Mouse (Mus musculus) small intestine, adult 2 months (tissue): ENCODE data around the gene Eaf2.

ENCODE experiments used
- CTCF ChIP-seq: fragments of 200-500 bp; IDR thresholded peaks from 2 replicates; pipeline ENCODE4 v1.5.1; 2012; ENCODE audit warnings: low read depth, mild to moderate bottlenecking, control low read depth, inconsistent platforms, low read length, moderate library complexity, mixed read lengths; ENCODE audit not compliant: insufficient replicate concordance, insufficient read length; ENCODE audit errors: extremely low read depth
- POLR2A ChIP-seq: fragments of 200-500 bp; IDR thresholded peaks from 2 replicates; pipeline ENCODE4 v1.6.1; 2012; ENCODE audit warnings: low read depth, mild to moderate bottlenecking, control low read depth, inconsistent platforms, low read length, moderate library complexity

DNA sequence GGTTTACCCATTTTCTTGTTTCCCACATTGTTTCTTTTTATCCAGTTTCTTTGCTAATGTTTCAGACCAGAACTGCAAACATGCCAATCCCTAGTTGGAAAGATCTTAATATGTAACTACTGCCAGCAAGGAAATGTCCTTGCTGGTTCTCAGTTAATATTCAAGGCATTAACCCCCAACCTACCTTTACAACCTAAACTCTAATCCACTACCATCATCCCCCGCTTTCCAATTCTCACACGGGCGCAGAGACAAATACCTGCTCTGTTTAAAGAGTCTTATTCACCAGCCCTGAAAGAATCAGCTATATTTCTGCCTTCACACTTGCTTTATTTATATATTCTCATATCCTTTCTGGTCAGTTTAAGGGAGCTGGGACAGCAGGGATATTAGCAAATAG, 66.2 kb downstream of the Eaf2 start:
- TF ChIP-seq CTCF: no peak
- TF ChIP-seq POLR2A: no peak
